Mouse (Mus musculus): ENCODE data around the gene Rps6ka5.

The Rps6ka5 gene

DNA sequence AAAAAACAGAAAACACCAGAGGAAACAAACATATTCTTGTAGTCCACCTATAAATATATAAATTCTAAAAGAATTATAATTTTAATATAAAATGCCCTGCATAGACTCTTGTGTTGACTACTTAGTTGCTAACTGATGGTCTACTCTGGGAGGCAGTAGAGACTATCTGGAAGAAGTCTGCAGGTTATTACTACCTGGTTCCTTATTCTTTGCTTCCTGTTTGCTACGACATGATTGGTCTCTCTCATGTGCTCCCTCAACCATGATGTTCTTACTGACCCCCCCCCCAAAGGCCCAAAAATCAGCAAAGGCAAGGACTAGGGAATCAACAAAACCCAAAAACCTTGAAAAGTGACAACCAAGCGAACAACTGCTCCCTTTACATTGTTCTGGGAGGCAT is 66.7 kb downstream of the Rps6ka5 start:
- in situ Hi-C loops (cut with MboI, MseI), result no loop called here

DNA sequence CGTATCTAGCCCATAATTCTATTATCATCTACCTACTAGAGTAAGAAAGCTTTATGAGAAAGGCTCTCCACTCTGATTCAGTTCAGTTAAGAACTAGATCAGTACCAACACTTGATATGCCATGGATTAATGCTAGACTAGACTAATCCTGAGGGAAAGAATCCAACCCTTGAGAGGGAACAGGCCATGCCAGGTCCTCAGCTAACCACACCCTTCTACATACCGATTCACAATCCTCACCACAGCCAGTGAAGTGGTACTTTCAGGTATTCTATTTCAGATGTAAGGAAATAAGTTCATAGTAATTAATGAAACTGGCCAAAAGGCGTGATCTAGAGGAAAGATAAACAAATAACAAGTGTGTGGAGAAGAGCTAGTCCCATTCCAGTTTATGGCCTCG is 70.8 kb downstream of the Rps6ka5 start:
- in situ Hi-C loops (cut with MboI, MseI), result no loop called here

DNA sequence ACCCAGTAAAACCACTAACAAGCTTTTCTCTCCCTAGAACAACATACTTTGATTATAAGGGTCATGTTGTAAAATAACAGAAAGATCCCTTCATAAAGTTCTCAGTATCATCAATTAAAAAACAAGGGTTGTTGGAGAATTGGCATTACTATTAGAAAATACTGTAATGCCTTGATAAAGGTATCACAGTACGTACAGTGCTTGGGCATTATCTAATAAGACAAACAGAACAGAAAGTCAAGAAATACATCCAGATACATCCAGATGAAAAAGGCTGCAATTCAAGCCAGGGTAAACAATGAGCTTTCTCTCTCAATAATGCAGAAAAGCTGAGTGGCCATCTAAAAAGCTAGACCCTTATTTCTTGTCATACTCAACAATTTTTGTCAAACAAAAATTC is 84.8 kb downstream of the Rps6ka5 start:
- in situ Hi-C loops (cut with MboI, MseI), result no loop called here

GRCm38 (mm10) chr12:100640726-100641125 is 86.1 kb downstream of the Rps6ka5 start:
- in situ Hi-C loops (cut with MboI, MseI), result no loop called here

- in situ Hi-C loops (cut with MboI, MseI), result loop anchor here in 1 of 2 experiments (10.0 kb wide), 1 partner anchor 1915 kb away; the partner anchor contains the start of gene Chga
Measured at GRCm38 (mm10) chr12:100639680-100640079, 87.1 kb downstream of the Rps6ka5 start.

- in situ Hi-C loops (cut with MboI, MseI), result loop anchor here in 1 of 2 experiments (10.0 kb wide), 1 partner anchor 1917 kb away; the partner anchor contains the start of gene Chga
Measured at GRCm38 (mm10) chr12:100637886-100638285, 88.9 kb downstream of the Rps6ka5 start.

GRCm38 (mm10) chr12:100636733-100637132 is 90.0 kb downstream of the Rps6ka5 start:
- in situ Hi-C loops (cut with MboI, MseI), result loop anchor here in 1 of 2 experiments (10.0 kb wide), 1 partner anchor 1918 kb away; the partner anchor contains the start of gene Chga

GRCm38 (mm10) chr12:100636299-100636633 is 90.5 kb downstream of the Rps6ka5 start:
- in situ Hi-C loops (cut with MboI, MseI), result loop anchor here in 1 of 2 experiments (10.0 kb wide), 1 partner anchor 1919 kb away; the partner anchor contains the start of gene Chga

DNA sequence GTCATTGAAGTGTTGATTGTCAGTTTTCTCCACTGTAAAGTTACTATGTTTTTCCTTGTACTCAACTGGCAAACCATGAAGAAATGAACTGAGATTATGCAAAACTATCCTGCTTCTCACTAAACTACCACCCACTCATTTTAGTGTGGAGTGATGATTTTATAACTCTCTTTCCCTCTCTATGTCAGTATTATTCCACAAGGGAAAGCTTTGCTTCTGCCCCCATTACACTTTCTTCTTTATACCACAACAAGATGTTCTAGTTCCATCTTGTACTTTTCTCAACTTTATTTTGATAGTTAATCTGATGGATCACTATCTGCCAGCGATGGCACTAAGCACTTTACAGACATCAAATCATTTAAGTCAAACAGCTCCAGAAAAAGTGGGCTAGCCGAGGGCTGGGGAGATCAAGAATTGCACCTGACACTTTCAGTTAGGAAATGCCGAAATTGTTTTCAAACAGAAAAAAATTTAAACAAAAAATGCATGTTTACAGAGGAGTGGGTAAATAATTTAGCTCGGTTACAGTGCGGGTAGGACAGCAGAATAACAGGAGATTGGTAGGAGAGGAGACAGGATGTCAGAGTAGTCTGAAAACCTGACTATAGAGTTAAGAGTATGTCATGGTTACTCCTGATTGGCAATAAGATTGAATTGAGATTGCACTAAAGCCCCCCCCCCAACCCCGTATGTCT is 91.0 kb downstream of the Rps6ka5 start:
- in situ Hi-C loops (cut with MboI, MseI), result loop anchor here in 1 of 2 experiments (10.0 kb wide), 1 partner anchor 1919 kb away; the partner anchor contains the start of gene Chga

DNA sequence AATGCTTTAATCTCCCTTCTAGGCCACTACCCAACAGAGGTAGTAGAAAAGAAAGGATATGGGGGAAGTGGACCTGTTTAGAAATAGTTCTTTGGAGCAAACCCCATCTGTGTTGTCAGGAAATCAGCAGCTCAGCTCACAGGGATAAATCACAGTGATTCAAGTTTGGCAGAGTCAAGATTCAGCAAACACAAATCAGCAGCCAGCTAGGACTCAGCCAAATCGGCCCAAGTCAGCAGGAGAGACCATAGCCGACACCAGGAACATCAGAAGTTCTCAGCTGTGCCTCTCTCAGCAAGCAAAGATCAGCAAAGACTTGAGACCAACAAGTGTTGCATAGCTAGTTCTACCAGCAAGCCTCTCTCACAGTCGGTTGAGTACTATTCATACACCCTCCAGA is 93.6 kb downstream of the Rps6ka5 start:
- in situ Hi-C loops (cut with MboI, MseI), result loop anchor here in 1 of 2 experiments (10.0 kb wide), 1 partner anchor 1922 kb away; the partner anchor contains the start of gene Chga

DNA sequence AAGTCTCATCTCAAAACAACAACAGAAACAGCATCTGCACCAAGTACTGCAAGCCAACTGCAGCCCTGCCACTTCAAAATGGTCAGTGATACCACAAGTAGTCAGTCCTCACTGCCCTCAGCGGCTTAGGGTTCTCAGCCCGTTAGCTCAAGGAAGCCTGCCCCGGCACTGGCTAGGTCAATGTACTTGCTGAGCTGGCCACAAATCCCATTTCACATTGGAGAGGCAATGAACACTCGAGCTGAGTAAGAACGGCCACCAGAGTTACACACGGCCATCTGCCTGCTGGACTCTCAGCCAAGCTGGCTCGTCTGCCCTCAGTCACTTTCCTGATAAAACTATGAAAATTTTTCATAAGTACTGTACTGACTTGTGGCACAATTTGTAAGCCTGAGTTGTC is 95.5 kb downstream of the Rps6ka5 start:
- in situ Hi-C loops (cut with MboI, MseI), result loop anchor here in 1 of 2 experiments (10.0 kb wide), 1 partner anchor 1924 kb away; the partner anchor contains the start of gene Chga

- in situ Hi-C loops (cut with MboI, MseI), result no loop called here
Measured at GRCm38 (mm10) chr12:100629126-100629920, 97.5 kb downstream of the Rps6ka5 start.

GRCm38 (mm10) chr12:100626991-100627677 is 99.6 kb downstream of the Rps6ka5 start:
- in situ Hi-C loops (cut with MboI, MseI), result no loop called here

DNA sequence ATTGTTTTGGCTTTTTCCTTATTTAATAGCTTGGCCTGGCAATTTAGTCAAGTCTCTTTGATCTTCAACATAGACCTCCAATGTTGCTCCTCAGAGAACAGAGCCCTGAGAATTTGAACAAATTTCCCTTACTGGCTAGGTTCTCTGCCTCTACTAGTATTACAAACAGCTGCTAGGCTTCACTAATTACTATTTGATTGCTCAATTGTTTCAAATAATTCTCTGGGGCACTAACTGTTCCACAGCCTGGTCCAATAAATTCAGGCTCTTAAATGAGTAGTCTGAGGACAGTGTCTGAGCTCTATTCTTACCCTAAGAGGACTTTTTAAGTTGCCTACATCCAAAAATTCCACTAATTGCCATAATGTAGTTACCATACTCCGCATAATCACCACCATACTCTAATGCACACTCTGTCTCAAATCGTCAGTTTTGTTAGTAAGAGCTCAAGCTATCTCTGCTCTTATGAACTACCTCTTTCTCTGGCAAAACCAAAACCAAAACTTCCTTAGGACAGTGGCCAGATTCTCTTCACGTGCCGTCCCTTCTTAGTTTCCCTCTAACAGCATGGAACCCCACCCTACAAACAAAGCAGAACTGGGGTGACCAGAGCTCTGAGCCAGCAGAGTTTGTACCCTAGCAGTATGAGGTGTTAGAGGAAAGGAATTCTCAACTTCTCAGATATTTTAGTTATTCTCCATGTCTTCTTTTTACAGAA is 100.4 kb downstream of the Rps6ka5 start:
- in situ Hi-C loops (cut with MboI, MseI), result no loop called here

DNA sequence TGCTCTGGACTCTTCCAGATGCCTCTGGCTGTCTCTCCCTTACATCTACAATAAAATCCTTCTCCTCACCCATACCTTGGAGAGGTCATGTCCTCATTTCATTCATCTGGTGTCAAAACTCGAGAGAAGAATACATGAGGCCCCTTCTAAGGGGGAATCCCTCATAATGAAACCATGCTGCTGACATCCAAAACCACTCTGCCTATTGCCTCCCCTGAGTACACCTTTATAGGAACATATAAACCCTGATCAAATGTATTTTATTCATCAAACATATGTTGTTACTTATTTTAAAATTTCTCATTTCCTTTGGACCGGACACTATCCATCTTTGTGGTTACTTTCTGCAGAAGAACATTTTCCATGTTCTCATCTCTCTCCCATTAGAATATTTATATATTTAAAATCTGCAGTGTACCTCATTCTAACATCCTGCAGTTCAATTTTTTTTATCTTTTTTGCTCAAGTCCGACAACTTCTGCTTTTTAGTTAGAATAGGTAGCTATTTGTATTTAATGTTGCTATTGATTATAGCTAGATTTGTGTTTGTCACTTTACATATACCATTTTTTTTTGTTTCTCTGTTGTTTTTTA is 101.8 kb downstream of the Rps6ka5 start:
- in situ Hi-C loops (cut with MboI, MseI), result loop anchor here (25.0 kb wide), 2 partner anchors 212 to 412 kb away; partner anchors contain the start of gene Ccdc88c (in 1 of the 2)

DNA sequence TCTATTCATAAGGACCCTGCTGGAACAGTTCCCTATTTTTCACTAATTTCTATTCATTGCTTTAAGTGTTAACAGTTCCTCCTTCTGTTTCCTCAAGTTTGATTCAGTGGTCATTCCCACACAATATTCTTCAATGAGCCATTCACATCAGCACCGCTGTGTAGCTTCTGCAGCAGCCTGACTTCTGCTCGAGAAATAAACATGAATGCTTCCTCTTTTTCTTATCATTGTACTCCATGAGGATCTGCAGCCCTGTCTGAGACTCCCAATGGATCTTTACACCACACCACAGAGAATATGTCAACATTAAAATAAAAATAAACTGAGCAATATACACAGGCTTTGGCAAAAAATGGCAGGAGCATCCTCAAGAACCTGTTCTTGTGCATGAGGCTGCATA is 111.5 kb downstream of the Rps6ka5 start:
- in situ Hi-C loops (cut with MboI, MseI), result loop anchor here (25.0 kb wide), 2 partner anchors 222 to 422 kb away; partner anchors contain the start of gene Ccdc88c (in 1 of the 2)

DNA sequence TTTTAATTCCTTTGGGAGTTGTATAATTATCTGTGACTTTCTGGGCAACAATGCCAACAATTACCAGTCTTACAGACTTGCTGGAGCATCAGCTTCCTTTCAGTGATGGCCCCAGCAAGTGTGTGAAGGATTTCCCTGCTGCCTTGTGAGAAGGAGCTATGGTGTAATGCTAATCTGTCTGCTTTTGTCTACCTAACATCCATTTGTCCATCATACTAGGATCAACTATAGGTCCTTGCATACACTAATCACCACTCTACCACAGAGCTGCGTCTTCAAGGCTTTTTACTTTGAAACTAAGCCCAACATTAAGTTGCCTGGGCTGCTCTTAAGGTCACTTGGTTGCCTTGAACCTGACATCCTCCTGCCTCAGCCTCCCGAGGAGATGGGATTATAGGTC is 112.9 kb downstream of the Rps6ka5 start:
- in situ Hi-C loops (cut with MboI, MseI), result loop anchor here (25.0 kb wide), 2 partner anchors 223 to 423 kb away; partner anchors contain the start of gene Ccdc88c (in 1 of the 2)

GRCm38 (mm10) chr12:100613192-100613700 is 113.5 kb downstream of the Rps6ka5 start:
- in situ Hi-C loops (cut with MboI, MseI), result loop anchor here (25.0 kb wide), 2 partner anchors 224 to 424 kb away; partner anchors contain the start of gene Ccdc88c (in 1 of the 2)

- in situ Hi-C loops (cut with MboI, MseI), result loop anchor here (5.0 to 25.0 kb wide), 3 partner anchors 228 to 428 kb away; partner anchors contain the start of gene Ccdc88c (in 1 of the 2)
Measured at GRCm38 (mm10) chr12:100609766-100610165, 117.0 kb downstream of the Rps6ka5 start.

GRCm38 (mm10) chr12:100609064-100609463 is 117.7 kb downstream of the Rps6ka5 start:
- in situ Hi-C loops (cut with MboI, MseI), result loop anchor here (5.0 to 25.0 kb wide), 3 partner anchors 228 to 428 kb away; partner anchors contain the start of gene Ccdc88c (in 1 of the 2)

Measured in T-helper 17 cell (primary cell).